Mouse (Mus musculus): ENCODE data around the gene Arhgef17. TPM values are rescaled to one million over a fixed set of nuclear protein-coding genes. Genes with fewer than 3 reads are reported as not detected.

The Arhgef17 gene
- polyA plus RNA-seq, 1 experiment from 2014 or later, result 8.2 TPM

GRCm38 (mm10) chr7:100828549-100828948, 103.4 kb downstream of the Arhgef17 start:
- Histone ChIP-seq H3K9me3 (no peaks in the 10 kb centered on the region), H3K27me3 (ENCODE audit: insufficient read depth, poor library complexity, severe bottlenecking) (no peaks in the 10 kb centered on the region), H3K27ac (no peak overlapping the region), H3K4me3 (no peak overlapping the region), H3K4me1 (replicated peaks) (no peaks in the 10 kb centered on the region), H3K36me3 (peaks cover 29% of the 10 kb centered on the region)
- no peak for DNase-seq (ENCODE audit: low spot score)
- 91% methylated on average over 2 of the region's 2 CpGs for WGBS

- Histone ChIP-seq H3K9me3 (no peaks in the 10 kb centered on the region), H3K36me3 (peaks cover 18% of the 10 kb centered on the region), H3K27ac (no peak overlapping the region), H3K4me1 (replicated peaks) (no peaks in the 10 kb centered on the region), H3K4me3 (no peak overlapping the region), H3K27me3 (ENCODE audit: insufficient read depth, poor library complexity, severe bottlenecking) (no peaks in the 10 kb centered on the region)
- WGBS, result 95% methylated on average over 3 of the region's 3 CpGs
- DNase-seq (ENCODE audit: low spot score), result no peak
Measured at GRCm38 (mm10) chr7:100824661-100825060, 107.2 kb downstream of the Arhgef17 start.

Other genes with a start within 250 kb of the Arhgef17 start
- 30.2 and 47.4 TPM in 2 replicates for gene Fam168a, start 225.5 kb downstream of the Arhgef17 start, polyA plus RNA-seq (2016; fragmentation: Nextera tagmentation; extraction: Ambion mirVana)
- 3.6 and 4.8 TPM in 2 replicates for gene Relt, start 68.7 kb downstream of the Arhgef17 start, polyA plus RNA-seq (2016; fragmentation: Nextera tagmentation; extraction: Ambion mirVana)
- 2.3 and 3.3 TPM in 2 replicates for gene P2ry6, start 42.5 kb upstream of the Arhgef17 start, polyA plus RNA-seq (2016; fragmentation: Nextera tagmentation; extraction: Ambion mirVana)
- 0.86 and 0.89 TPM in 2 replicates for gene P2ry2, start 80.8 kb upstream of the Arhgef17 start, polyA plus RNA-seq (2016; fragmentation: Nextera tagmentation; extraction: Ambion mirVana)
- gene Fchsd2, start 160.8 kb upstream of the Arhgef17 start, polyA plus RNA-seq (2016; fragmentation: Nextera tagmentation; extraction: Ambion mirVana), result 18.5 and 20.9 TPM in 2 replicates

Measured in hindbrain, embryonic 10.5 days (tissue).